Mouse (Mus musculus): ENCODE data around the gene Ttyh2. TPM values are rescaled to one million over a fixed set of nuclear protein-coding genes. Genes with fewer than 3 reads are reported as not detected.

Ttyh2 gene
- total RNA-seq, 2 experiments from 2014 or later, result 16.0 to 19.4 TPM

DNA sequence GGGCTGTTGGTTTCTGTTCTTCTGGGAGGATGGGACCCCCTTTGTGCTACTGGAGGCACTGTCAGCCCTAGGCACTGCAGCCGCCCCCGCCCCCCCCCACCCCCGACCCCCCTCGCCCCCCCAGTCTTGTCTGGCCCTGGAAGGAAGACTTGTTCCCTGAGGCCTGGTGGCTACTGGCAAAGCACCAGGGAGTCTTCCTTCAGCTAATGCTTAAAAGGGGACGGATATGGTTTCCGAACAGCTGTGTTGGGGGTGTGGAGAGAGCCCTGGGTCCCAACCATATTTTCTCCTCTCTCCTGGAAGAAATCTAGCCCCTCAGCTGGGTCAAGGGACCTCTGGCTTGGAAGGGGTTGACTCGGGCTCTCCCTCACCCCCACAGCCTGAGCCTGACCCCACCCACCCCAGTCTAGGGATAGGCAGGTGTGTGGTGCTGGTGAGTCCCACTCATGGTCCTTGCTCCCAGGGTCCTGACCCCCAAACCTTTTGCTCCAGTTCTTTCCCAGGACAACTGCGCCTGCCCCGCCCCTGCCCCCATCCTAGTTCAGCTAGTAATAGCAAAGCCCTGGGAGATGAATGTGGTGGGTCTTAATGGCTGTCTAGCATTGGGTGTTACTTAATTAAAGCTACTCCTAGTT, 1.8 kb downstream of the Ttyh2 start:
- intact Hi-C loops (cut with DNase I), result no loop called here
- DNase-seq, result no peak

DNA sequence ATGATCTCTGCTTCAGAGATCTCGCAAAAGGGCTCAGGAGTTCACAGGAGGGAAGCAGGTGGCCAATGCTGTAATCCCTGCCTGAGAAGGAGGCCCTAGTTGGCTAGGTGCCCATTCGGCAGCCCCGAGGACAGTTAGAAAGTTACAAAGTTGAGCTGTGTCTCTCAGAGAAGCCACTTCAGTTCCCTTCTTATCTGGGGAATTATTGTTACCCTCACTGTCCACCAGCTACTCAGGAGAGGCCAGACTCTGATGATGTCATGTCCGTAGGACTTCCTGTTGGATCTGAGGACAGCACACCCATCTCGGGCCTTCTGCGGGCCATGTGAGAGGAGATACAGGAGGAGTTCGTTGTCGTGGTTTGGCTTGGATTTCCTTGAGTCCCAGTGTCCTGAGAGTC, 4.4 kb downstream of the Ttyh2 start:
- intact Hi-C loops (cut with DNase I), result no loop called here
- DNase-seq, result no peak

DNA sequence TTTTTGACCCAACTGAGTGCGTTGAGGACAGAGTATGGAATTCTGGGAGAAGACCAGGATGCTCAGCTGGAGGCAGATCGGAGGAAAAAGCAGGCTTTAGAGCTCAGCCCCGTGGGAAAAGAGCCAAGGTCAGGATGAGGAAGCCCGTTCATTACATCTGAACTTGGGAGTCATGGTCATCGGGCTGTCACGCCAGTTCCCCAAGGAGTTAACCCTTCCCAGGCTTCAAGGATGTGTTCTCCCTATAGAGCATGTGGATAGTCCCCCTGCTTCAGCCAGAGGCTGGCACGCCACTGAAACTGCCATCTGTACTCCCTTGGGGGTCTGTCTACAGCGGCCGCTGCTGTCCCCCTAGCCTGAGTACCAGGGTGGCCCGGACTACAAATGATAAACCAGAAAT, 5.1 kb downstream of the Ttyh2 start:
- intact Hi-C loops (cut with DNase I), result no loop called here

DNA sequence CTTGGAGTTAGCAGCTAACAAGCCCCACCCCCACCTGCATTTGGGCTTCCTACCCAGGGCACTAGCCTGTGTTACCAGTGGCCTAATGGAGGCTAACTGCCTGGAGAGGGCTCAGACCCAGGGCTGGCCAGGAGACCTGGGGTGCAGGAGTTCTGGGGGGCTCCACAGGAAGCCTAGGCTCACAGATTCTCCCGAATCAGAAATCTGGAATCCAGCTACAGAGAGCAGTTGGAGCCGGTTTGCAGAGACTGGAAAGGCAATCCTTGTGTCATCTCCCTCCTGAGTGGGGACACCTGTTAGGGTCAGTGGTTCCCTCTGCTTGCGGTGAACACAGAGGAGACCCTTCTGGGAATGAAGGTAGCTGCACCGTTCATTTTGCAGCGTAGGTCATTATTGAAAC, 5.8 kb downstream of the Ttyh2 start:
- DNase-seq, result no peak
- intact Hi-C loops (cut with DNase I), result no loop called here

More for the DNA sequence above, 5.1 kb downstream of the Ttyh2 start:
- no peak for DNase-seq

DNA sequence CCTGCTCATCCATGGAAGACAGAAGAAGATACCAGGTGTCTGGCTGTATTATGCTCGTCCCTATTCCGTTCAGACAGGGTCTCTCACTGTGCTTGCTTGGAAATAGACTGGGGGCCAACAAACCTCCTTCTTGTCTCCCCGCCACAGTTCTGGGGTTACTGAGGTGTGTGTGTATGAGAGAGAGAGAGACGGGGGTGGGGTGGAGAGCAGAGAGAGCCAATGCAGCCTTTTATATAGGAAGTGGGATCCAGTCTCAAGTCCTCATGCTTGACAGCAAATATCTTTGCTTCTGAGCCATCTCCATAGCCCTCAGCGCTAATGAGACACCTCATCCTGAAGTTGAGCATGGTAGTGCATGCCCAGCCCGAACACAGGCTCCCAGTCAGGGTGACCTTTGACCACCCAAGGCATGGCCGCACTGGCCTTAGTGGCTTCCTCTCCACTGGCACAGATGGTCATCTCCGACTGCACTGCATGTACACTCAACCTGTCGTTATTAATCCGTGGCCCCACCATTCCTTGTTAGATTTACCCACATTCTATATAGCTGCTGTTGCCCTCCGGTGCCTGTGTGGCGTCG, 7.2 kb downstream of the Ttyh2 start:
- DNase-seq, result no peak

DNA sequence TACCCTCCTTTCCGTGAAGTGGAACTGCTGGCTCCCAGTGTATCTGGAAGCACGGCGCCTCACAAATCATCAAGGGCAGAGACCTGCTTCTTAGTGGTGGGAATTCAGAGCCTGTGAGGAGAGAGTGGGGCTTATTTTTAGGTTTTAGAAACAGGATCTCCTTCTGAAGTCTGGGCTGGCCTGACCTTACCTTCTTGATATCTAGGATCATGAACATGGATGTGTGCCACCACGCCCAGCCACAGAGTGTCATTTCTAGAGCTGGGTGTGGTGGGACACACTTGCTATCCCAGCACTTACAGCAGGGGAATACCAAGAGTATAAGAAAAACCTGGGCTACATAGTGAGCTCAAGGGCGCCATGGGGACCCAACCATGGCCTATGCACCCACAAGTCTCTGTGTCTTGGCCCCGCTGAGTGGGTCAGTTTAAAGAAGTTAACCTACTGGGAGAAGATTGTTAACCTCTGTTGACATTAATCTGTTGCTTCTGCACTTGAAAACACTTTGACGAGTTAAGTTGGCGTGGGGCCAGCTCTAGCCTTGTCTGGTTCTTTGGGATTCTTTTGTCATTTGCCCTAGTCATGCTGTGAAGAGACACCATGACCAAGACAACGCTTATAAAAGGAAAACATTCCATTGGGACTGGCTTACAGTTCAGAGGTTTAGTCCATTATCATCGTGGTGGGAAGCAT, 7.9 kb downstream of the Ttyh2 start:
- peak in 1 of 2 experiments; percentile 34 for DNase-seq
- intact Hi-C loops (cut with DNase I), result no loop called here

More for the DNA sequence above, 7.2 kb downstream of the Ttyh2 start:
- intact Hi-C loops (cut with DNase I), result no loop called here

DNA sequence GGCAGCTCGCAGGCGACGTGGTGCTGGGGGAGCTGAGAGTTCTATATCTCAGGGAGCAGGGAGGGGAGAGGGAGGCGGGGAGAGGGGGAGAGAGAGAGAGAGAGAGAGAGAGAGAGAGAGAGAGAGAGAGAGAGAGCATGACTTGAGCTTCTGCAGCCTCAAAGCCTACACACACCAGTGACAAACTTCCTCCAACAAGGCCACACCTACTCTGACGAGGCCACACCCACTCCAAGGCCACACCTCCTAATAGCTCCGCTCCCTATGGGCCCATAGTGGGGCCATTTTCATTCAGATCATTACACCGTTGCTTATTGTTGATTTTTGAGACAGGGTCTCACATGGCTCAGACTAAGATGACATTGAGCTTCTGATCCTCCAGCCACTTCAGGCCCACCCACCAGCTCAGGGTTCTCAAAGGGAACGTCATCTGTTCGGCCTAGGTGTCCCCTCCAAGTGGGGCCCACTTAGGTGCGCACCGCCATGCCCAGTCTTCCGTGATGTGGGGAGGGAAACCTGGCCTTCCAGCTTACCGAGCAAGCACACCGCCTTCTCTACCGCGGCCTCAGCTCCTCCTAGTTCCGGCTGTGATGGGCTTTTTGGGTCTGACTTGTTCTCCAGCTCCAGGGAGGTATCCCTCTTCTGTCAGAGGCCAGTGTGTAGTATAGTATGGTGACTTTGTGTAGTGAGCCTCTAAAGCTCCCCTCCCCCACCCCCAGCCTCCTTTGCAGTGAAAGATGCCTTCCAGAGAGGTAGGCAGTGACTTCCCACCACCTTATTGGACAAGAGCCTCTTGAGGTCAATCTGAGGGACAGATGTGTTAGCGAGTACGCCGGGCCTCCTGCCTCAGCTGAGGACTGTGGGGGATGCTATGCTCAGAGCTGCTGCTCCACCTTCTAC, 8.7 kb downstream of the Ttyh2 start:
- DNase-seq, result no peak
- intact Hi-C loops (cut with DNase I), result no loop called here

DNA sequence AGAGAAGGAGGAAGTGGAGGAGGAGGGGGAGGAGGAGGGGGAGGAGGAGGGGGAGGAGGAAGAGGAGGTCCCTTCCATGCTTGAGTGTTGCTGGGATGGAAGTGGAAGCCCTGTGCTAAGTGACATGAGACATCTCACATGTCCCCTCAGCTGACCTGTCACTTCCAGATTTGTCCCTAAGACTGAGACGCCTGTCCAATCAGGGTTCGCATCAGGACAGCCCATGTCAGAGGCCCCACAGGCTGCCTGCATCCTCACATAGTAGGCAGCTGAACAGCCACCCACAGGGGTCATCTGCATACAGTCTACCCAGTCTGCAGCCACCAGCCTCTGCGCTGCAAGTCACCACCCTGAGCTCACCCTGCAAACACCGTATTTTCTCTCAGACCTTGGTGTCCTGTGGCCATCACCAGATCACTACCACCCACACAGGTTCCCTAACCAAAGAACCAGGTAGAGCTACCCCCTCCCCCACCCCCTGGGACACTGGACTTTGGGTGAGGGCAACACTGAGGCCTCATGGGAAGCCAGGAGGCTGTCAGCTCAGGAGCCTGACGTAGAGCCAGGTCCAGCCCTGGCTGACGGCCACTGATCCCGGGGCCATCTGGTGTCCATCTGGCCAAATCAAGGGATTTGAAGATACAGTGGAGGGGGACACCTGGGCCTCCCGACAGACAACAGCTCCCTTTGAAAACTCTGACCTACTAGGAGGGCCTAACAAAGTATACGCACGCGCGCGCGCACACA, 9.6 kb downstream of the Ttyh2 start:
- no peak for DNase-seq
- intact Hi-C loops (cut with DNase I), result no loop called here

DNA sequence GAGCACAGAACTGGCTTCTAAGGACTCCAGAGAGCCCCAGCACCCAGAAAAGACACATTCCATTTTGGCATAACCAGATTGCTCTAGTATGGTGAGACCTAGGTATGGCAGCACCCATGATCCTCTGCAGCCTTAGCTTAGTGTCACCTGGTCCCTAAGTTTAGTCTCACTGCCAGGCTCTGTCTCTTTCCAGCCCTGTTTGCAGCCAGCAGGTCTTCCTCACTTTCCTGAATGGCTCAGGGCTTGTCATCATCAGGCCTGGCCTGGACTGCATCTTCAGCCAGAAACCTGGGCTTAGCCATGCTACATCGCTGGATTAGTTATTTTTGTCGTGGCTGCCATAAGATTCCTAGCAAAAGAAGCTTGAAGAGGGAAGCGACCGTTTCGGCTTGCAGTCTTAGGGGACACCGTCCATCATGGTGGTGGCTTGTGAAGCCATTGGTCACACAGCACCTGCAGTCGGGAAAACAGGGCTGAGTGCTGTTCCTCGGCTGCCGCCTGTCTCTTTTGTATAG, 10.4 kb downstream of the Ttyh2 start:
- intact Hi-C loops (cut with DNase I), result no loop called here
- no peak for DNase-seq

DNA sequence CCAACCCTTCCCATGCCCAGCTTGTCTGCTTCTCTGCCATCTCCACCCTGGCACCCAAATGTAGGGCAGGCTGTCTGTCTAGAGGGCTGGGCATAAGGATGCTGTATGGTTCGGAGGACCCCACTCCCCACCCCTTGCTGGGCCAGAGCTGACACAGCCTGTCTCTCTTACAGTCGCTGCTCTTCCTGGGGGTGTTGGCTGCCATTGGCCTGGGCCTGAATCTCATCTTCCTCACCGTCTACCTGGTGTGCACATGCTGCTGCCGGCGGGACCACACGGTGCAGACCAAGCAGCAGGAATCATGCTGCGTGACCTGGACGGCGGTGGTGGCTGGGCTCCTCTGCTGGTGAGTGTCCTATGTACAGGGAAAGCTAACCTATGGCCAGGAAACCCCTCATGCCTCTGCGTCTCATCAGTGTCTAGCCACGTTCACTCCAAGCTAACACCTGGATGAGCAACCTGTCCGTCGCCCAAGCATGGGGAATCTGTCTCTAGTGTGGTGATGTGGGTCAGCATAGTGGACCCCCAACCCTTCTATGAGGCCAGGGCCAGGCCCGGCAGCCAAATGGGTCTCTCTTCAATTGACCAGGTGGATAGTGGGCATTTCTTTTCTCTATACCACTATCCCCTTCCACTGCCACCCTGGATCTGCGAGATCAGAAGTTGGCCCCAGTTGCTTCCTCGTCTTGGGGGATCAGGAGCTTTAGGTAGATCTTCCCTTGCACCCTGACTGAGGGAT, 11.2 kb downstream of the Ttyh2 start:
- DNase-seq, result no peak
- intact Hi-C loops (cut with DNase I), result no loop called here

DNA sequence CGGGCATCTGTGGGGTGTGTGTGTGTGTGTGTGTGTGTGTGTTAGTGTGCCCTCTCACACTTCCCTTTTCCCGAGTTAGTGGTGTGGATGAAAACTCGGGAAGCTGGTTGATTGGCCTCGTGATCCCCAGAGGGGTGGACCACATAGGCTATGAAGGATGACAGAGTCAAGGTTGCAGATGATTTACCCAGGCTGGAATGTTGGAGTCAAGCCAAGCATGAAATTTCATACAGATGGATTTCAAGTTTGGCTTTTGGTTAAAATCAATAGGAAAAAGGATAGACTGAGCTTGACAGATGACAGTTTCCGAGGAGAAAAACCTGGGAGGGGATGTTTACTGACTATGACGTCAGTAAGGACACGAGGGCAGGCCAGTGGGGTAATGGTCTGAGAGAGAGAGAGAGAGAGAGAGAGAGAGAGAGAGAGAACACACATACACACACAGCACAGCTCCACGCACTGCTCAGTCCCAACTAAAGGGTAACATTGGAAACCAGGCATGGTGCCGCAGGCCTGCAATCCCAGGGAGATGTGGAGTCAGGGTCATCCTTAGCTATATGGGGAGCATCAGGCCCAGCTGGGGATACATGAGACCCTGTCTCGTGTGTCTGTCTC, 12.4 kb downstream of the Ttyh2 start:
- intact Hi-C loops (cut with DNase I), result no loop called here
- no peak for DNase-seq

DNA sequence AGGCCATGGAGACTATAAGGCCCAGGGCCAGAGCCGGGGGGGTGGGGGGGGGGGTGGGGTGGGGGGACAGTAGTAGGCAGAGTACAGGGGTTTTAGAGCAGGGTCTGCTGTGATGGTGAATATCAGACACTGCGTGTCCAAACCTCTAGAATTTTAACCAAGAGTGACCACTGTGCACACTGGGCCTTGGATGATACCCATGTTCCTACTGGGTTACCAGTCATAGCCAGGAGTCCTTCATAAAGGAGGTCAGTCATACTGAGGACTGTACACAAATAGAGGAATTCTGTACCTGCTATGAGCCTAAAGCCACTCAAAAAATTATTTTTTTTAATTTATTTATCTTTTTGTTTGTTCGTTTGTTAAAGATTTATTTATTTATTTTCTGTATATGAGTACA, 13.5 kb downstream of the Ttyh2 start:
- intact Hi-C loops (cut with DNase I), result no loop called here
- DNase-seq, result no peak

DNA sequence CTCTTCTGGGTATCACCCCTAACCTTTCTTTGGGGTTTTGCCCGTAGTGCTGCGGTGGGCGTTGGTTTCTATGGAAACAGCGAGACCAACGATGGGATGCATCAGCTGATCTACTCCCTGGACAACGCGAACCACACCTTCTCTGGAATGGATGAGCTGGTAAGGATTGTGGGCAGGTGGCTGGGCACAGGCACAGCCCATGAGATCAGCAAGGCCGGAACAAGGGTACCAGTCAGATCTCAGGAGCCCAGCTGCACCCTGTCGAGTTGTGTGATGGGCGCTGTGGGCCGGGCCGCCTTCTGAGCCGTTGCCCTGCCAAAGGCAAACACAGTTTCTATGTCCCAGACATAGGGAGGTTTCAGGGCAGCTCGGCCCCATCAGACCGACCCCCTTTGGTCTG, 15.0 kb downstream of the Ttyh2 start:
- intact Hi-C loops (cut with DNase I), result no loop called here
- no peak for DNase-seq

DNA sequence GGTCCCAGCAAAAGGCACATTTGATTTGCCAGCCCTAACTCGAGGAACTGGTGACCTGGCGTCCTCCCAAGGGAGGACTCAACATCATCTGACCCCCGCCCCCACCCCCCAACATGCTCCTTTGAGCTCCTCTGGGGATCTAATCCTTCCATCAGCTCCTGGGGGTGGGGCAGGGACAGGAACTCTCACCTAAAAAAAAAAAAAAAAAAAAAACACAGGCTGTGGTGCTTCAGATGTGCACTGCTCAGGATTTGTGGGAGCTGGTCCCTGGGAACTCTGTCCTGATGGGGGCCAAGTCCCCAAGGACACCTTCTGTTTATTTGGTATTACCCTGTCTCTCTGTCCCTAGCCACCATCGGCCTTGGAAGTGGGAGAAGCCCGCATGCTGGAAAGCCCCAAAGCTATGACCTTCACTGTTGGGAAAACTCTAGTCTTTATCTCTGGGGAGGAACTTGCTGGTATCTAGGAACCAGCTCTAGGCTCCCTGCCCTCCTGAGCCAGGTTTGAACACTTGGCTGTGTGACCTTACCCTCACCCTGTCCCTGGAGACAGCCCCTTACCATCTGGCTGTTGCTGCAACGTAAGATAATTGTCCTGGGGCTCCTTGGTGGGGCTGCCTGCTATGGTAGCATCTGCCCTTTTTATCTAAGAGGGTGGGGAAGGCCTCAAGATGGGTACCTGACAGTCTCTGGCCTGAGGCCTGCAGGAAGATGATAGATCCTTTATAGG, 16.4 kb downstream of the Ttyh2 start:
- DNase-seq, result no peak
- intact Hi-C loops (cut with DNase I), result no loop called here

DNA sequence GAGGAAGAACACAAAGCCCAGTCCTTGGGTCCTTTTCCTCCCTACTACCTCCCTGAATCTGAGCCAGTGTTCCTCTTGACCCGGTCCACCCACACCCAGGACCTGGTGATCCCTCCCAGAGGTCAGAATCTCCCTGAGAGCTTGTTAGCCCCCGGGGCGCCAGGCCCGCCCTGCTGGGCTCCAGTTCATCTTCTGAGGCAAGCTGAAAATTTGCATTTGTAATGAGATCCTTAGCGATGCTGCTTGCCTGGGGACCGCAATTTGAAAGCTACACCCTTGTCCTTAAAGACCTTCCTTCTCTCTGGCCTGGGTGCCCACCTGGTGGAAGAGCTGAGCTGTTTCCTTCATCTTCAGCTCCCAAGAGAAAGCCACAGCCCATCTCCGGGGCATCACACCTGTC, 17.4 kb downstream of the Ttyh2 start:
- intact Hi-C loops (cut with DNase I), result no loop called here
- no peak for DNase-seq

DNA sequence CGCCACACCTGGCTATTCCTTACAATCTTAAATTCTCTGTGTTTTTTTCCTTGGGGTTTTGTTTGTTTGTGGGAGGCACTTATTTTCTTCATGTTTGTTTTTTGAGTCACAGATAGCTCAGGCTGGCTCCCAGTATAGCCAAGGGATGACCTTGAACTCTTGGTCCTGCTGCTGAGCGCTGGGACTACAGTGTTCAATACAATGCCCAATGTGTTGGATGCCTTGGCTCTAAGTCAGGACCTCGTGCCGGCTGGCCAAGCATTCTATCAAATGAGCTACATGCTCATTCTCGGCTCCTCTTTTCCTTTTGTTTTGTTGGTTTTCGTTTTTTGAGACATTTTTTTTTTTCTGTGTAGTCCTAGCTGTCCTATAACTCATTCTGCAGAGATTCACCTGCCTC, 18.2 kb downstream of the Ttyh2 start:
- intact Hi-C loops (cut with DNase I), result no loop called here
- no peak for DNase-seq

DNA sequence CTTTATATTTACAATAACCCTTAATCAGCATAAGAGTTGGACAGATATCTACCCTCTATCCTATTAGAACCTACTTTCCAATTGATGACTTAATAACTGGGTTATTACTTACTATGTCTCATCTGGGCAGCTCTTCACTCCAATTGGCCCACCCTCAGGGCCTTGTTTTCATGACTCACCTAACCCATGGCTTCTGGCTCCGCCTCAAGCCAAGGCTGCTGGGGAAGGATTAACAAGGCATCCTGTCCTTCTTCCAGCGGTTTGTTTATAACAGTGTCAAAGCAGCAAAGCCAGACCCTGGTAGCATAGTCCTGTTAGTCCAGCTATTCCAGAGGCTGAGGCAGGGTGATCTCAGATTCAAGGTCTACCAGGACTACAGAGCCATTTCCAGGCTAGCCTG, 19.2 kb downstream of the Ttyh2 start:
- intact Hi-C loops (cut with DNase I), result no loop called here
- DNase-seq, result no peak

DNA sequence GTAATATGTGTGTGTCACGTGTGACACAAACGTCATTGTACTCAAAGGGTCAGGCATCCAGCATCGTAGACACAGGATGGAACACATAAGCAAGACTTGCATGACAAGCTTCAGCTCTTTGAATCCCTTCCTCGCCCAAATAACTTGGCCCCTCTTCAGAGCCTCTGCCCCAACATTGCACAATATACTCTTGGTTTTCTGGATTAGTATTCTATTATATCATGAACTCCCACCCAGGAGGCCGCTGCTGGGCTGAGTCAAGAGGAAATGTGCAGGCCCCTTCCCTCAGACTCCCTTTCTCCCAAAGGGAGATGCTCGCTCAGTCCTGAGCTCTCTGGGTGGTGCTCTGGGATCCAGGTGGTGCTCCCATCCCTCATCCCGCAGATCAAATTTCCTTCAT, 23.3 kb downstream of the Ttyh2 start:
- no peak for DNase-seq
- intact Hi-C loops (cut with DNase I), result no loop called here
